Mouse (Mus musculus) stomach, postnatal 0 days (tissue): ENCODE data around the gene Adamtsl1.

Experiments
- CTCF ChIP-seq: IDR thresholded peaks from 2 replicates; pipeline ENCODE4 v1.5.1; 2016; ENCODE audit warnings: antibody characterized with exemption, low read depth, mild to moderate bottlenecking, moderate library complexity
- EP300 ChIP-seq: optimal IDR thresholded peaks from 2 replicates; pipeline ENCODE3; 2016; ENCODE audit warnings: antibody characterized with exemption

DNA sequence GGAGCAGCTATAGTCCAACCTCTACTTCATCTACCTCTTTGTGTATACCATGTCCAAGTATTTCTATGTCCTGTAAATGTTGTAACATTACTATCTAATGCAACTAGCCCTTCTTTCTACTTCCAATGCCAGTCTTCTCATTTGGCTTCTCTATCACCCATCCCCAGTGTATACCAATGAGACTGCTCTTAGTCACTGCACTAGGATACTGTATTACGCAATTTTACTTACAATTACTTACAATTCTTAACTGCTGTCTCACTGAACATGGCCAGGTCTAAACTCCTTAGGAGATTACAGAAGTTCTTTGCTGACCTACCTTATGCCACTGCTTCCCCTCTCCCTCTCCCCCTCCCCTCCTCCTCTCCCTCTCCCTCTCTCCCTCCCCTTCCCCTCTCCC is 505.0 kb downstream of the Adamtsl1 start:
- TF ChIP-seq CTCF (no peak), EP300 (no peak)
